Mouse (Mus musculus) ES-Bruce4 (cell line): ENCODE data around the gene Tgm2.

Experiments
- CTCF ChIP-seq: IDR thresholded peaks from one replicate; pipeline ENCODE4 v1.8.1; 2011; ENCODE audit warnings: low read depth, low read length
- EP300 ChIP-seq: IDR thresholded peaks from 2 replicates; pipeline ENCODE4 v1.6.1; 2011; ENCODE audit warnings: low read depth, low read length; ENCODE audit not compliant: insufficient read depth
- POLR2A ChIP-seq: IDR thresholded peaks from one replicate; pipeline ENCODE4 v1.8.1; 2011; ENCODE audit warnings: low read length; ENCODE audit not compliant: insufficient read depth

DNA sequence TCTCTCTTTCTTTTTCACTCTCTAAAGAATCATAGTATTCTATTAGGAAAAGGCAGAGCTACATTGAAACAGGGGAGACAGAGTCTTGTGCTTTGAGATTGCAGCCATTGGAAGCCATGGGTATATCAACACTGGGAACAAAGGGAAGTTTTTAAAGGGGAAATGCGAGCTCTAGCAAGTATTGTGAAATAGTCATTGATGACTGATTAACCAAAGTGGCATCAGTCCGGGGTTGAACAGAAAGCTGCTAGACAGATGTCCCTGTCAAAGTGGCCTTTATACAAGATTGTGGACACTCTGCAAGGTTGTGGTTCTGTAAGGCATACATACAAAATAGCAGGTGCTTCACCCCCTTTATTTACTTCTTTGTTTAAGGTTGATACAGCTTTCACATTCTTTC is 9.4 kb upstream of the Tgm2 start:
- no peak for TF ChIP-seq CTCF
- TF ChIP-seq POLR2A = no peak
- no peak for TF ChIP-seq EP300
